7 mouse cellular contexts compared by ENCODE assay signal in genomic region chr1:82725026-82725874, GRCm38 (mm10). TPM values are rescaled to one million over a fixed set of nuclear protein-coding genes. Genes with fewer than 3 reads are reported as not detected.
DNase-seq lines count a peak whose midpoint lies in the region; ATAC-seq and TF ChIP-seq lines count a peak whose summit lies in the region.

No protein-coding gene starts in this region.

- DNase-seq in lung, adult 2 months, result no peak
- no peak for DNase-seq in lung, postnatal 4 days
- peak; percentile 94 for DNase-seq in Muller cell, postnatal 12 days (ENCODE audit: inconsistent ontology term)
- DNase-seq in layer of hippocampus, postnatal 10 days (ENCODE audit: low spot score in 2 of 2), result no peak

- peak overlapping the region; percentile 92 for H3K9ac ChIP-seq in hindbrain, embryonic 15.5 days

- H3K4me2 ChIP-seq in hindbrain, embryonic 15.5 days, result peak overlapping the region; percentile 93

- peak; percentile 97 for ATAC-seq in hindbrain, embryonic 15.5 days (ENCODE audit: low FRiP score, low read depth)
- ATAC-seq in megakaryocyte-erythroid progenitor cell, adult 5-6 weeks (replicated peaks; ENCODE audit: low FRiP score, low TSS enrichment, poor library complexity, severe bottlenecking), result peak; percentile 89

- no peak for TF ChIP-seq POLR2A in lung, adult 2 months (IDR thresholded peaks at IDR 0.05; ENCODE audit: borderline replicate concordance, extremely low read depth, low read depth, low read length)
- TF ChIP-seq POLR2A in cortical plate, adult 2 months (IDR thresholded peaks at IDR 0.05; ENCODE audit: extremely low read depth, insufficient read depth, low read length), result no peak

- H3K36me3 ChIP-seq in hindbrain, embryonic 15.5 days, result peaks cover 16% of the 10 kb centered on the region

- H3K4me3 ChIP-seq in lung, adult 2 months (replicated peaks; ENCODE audit: extremely low read depth, low read depth, low read length), result peak overlapping the region; percentile 78
- peak overlapping the region; percentile 85 for H3K4me3 ChIP-seq in cortical plate, adult 2 months (ENCODE audit: insufficient read depth, low read length)
- H3K4me3 ChIP-seq in hindbrain, embryonic 15.5 days, result peak overlapping the region; percentile 76

- 2% methylated on average over 37 of the region's 37 CpGs for WGBS in lung, adult 2 months
- WGBS in hindbrain, embryonic 15.5 days, result under 1% methylated on average over 37 of the region's 37 CpGs

- TF ChIP-seq CTCF in lung, adult 2 months (IDR thresholded peaks at IDR 0.05; ENCODE audit: insufficient read depth, low read length), result no peak
- TF ChIP-seq CTCF in cortical plate, adult 2 months (IDR thresholded peaks at IDR 0.05; ENCODE audit: extremely low read depth, insufficient read depth, low read length), result no peak

- H3K9me3 ChIP-seq in hindbrain, embryonic 15.5 days, result no peaks in the 10 kb centered on the region

- H3K27me3 ChIP-seq in hindbrain, embryonic 15.5 days, result peaks cover 17% of the 10 kb centered on the region

- peak overlapping the region; percentile 84 for H3K27ac ChIP-seq in cortical plate, adult 2 months (ENCODE audit: insufficient read depth, low read length)
- peak overlapping the region; percentile 76 for H3K27ac ChIP-seq in hindbrain, embryonic 15.5 days (replicated peaks)

- H3K4me1 ChIP-seq in lung, adult 2 months (ENCODE audit: control insufficient read depth, insufficient read depth, low read length), result no peaks in the 10 kb centered on the region
- H3K4me1 ChIP-seq in cortical plate, adult 2 months (ENCODE audit: control insufficient read depth, insufficient read depth, low read length), result no peaks in the 10 kb centered on the region; the same call in 1 of the 2 replicates
- peaks cover 22% of the 10 kb centered on the region for H3K4me1 ChIP-seq in hindbrain, embryonic 15.5 days (replicated peaks)

RNA-seq across cellular contexts. Expression of gene Mff, which starts 0.6 kb away (rescaled TPM):
- 44.8 and 59.1 TPM in 2 replicates for polyA plus RNA-seq in lung, adult 2 months (2012; rRNA removed)
- polyA plus RNA-seq in cortical plate, adult 2 months (2012; rRNA removed), result 365 and 371 TPM in 2 replicates
- polyA plus RNA-seq in hindbrain, embryonic 15.5 days (2015; fragmentation: Nextera tagmentation; extraction: Ambion mirVana), result 368 and 374 TPM in 2 replicates
- total RNA-seq in megakaryocyte-erythroid progenitor cell, adult 5-6 weeks (2014; fragmentation: Nextera tagmentation), result 106 and 145 TPM in 2 replicates
- total RNA-seq in megakaryocyte-erythroid progenitor cell, adult 5-6 weeks (2017), result 77.1 and 95.3 TPM in 2 replicates
- total RNA-seq in layer of hippocampus, postnatal 10 days (2021), result 100 to 1,000 TPM; 272 to 287 TPM

RNA-seq across cellular contexts. Expression of gene Tm4sf20, which starts 43.0 kb away (rescaled TPM):
- polyA plus RNA-seq in lung, adult 2 months (2012; rRNA removed), result 0.36 TPM in 1 of 2 replicates, not detected in the other
- not detected in 2 replicates for polyA plus RNA-seq in cortical plate, adult 2 months (2012; rRNA removed)
- polyA plus RNA-seq in hindbrain, embryonic 15.5 days (2015; fragmentation: Nextera tagmentation; extraction: Ambion mirVana), result 0.21 TPM in 1 of 2 replicates, not detected in the other
- total RNA-seq in megakaryocyte-erythroid progenitor cell, adult 5-6 weeks (2014; fragmentation: Nextera tagmentation), result not detected in 2 replicates
- not detected in 2 replicates for total RNA-seq in megakaryocyte-erythroid progenitor cell, adult 5-6 weeks (2017)
- total RNA-seq in layer of hippocampus, postnatal 10 days (2021), result not detected

RNA-seq across cellular contexts. Expression of gene Gm47791, which starts 45.8 kb away (rescaled TPM):
- not detected in 2 replicates for polyA plus RNA-seq in lung, adult 2 months (2012; rRNA removed)
- polyA plus RNA-seq in cortical plate, adult 2 months (2012; rRNA removed), result not detected in 2 replicates
- not detected in 2 replicates for polyA plus RNA-seq in hindbrain, embryonic 15.5 days (2015; fragmentation: Nextera tagmentation; extraction: Ambion mirVana)
- total RNA-seq in megakaryocyte-erythroid progenitor cell, adult 5-6 weeks (2014; fragmentation: Nextera tagmentation), result not detected in 2 replicates
- total RNA-seq in megakaryocyte-erythroid progenitor cell, adult 5-6 weeks (2017), result not detected in 2 replicates
- not detected for total RNA-seq in layer of hippocampus, postnatal 10 days (2021)
